Mouse (Mus musculus): ENCODE data around the gene Ncor2.

DNA sequence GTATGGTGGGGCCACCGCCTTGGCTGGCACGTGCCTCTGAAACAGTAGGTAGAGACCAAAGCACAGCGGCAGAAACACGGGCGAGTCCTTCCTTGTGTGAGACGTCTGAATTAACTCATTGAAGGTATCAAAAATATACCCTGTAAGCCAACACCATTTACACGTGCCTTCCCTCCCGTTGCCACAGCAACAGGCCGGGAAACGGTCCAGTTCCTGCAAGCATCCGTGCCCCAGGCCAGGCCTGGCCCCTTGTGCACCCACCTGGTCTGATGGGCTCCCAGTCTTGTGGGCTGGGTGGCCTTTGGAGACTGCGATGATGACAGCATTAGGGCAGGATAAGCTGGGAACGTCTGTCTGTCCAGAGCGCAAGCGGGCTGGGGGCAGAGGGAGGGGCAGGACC is 161.7 kb downstream of the Ncor2 start:
- TF ChIP-seq POLR2A (IDR thresholded peaks at IDR 0.05; ENCODE audit: control insufficient read depth, extremely low read depth, insufficient read depth, low read length, poor library complexity) (no peak), CTCF (IDR thresholded peaks at IDR 0.05; ENCODE audit: borderline replicate concordance, control insufficient read depth, extremely low read depth, insufficient read depth, low read length, poor library complexity) (no peak)

All from thymus, adult 2 months (tissue).